Mouse (Mus musculus) C2C12 (cell line): Measurements from ENCODE around the gene Tesc.

Source experiments
- CTCF ChIP-seq: IDR thresholded peaks from one replicate; pipeline ENCODE4 v1.5.1; 2011; ENCODE audit not compliant: control insufficient read depth, insufficient read depth, insufficient read length
- FOSL1 ChIP-seq: IDR thresholded peaks from one replicate; pipeline ENCODE4 v1.8.0; 2011; ENCODE audit warnings: mild to moderate bottlenecking, low read length; ENCODE audit not compliant: poor library complexity, insufficient read depth, severe bottlenecking
- MAX ChIP-seq: IDR thresholded peaks from one replicate; pipeline ENCODE4 v1.6.1; 2011; ENCODE audit warnings: mild to moderate bottlenecking, control low read depth

DNA sequence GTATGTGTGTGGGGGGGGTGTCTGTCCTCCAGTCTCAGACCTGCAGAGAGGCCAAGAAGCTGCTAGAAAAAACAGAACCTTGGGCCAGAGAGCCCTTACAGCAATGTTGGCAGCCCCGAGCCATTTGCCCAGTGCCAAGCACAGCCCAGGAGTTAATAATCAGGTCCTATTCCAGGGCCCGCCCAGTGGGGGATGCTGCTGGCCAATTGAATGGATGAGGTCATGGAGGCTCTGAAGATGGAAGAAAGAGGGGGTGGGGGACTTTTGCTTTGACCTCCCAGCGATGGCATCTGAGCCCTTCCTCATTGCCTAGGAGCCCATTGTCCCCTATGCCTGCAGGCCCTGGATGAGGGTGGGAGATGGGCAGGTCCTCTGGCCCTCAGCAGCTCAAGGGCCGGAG lies 4.0 kb downstream of the Tesc start:
- TF ChIP-seq CTCF = no peak
- TF ChIP-seq MAX = no peak
- TF ChIP-seq FOSL1 = no peak
